Mouse (Mus musculus) effector memory CD4-positive, alpha-beta T cell, adult 5 months (primary cell): Measurements from ENCODE around the gene Sema3b. TPM values are rescaled to one million over a fixed set of nuclear protein-coding genes. Genes with fewer than 3 reads are reported as not detected.

Experiments used
- polyA plus RNA-seq: library from polyadenylated mRNA; unstranded; fragments of 100-300 nt; shearing (Covaris generic); gene quantifications from one replicate; pipeline ENCODE4 v1.2.1, GENCODE M21; 2017

Gene Sema3b
- not detected for polyA plus RNA-seq

DNA sequence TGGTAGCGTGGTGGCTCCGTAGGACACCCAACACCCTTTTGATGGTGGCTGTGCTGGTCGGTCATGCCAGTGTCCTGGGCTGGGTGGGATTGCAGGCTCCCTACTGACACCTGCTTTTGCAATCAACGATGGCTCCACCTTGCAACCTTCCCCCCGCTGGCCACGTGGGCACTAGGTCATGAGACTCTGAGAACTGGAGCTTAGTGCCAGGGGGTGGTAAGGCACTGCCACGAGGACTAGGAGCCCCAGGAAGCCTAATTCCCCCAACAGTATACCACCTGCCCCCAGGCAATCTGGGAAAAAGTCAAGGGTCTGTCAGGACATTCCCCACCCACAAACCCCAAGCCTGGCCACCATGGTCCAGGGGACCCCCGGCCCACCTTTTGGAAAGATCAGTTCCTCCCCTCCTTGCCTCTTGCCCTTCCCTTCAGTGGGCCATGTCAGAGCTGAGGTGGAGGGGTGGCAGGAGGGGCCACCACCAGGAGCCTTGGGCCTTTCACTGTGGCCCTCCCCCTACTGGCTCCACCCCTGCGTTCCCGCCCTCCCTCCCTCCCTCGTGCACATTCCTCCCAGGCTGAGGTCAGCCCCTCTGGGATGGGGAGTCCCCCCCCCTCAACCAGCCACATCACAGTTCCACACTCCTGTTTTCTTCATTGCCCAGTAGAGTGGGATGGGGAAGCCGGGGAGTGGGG, at the start of gene Sema3b:
TSS of gene Sema3b (minus strand) at position 489 of the 692 bp plus-strand sequence.

DNA sequence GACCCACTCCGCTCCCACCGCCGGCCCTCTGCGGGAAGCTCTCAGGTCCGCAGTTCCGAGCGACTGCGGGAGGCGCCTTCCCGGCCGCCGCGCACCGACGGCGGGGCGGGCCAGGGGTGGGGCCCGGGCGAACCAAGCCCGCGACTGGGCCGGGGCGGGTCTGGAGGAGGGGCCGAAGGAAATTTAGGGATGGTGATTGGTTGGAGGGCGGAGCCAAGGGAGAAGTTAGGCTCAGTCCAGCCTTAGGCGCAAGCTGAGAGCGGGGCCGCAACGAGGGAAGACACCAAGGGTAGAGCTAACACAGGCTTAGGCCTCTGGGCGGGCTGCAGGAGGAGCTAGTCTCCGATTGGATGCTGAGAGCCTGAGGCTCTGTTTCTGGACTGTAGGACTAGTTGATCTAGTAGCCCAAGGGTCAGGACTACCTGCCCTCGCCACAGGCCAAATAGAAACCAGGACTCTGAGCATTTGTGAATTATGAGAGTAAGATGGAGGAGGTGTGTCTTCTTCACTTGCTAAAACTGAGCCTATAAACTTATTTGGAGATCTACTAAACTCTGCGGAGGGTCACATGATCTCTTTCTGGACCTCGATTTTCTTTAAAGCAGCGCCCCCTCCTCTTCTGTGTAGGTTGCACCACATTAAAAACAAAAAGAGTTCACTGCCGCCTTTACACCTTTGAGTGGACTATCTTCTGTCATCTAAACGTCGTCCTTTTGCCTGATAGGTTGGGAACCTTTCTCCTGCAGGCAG, 26.4 kb upstream of the Sema3b start, which contains the start of gene Gnai2:
TSS of gene Gnai2 (minus strand) at position 89 of the 750 bp plus-strand sequence.

DNA sequence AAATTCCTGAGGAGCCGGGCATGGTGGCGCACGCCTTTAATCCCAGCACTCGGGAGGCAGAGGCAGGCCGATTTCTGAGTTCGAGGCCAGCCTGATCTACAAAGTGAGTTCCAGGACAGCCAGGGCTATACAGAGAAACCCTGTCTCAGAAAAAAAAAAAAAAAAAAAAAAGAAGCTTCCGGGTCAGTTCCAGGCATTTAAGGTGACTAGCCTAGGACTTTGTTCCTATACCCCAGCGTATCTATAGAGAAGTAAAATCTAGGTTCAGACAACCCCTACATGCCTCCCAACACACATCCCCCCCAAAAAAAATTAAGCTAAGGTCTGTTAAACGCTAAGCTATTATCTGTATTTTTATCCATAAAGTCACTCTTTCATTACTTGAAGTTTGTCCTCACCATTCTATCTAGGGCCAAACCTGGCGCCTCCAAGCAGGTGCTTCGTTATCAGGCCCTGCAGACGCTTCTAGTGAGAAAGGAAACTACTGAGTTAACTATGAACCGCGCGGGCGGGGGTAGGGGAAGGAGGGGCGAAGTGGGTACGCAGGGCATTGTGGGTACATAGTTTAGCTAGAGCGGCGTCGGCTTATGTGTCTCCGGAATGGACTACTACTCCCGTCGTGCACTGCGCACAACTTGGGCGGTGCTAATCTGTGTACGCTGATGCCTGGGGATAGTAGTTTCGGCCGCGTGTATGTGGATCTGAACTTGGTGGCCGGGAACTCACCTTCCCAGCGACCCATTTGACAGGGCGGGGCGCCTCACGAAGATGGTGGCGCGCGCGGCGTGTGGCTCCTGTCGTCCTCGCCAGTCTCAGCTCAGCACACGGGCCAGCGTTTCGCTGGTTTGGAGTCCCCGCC, 21.8 kb downstream of the Sema3b start, which contains the start of gene Ifrd2:
TSS of gene Ifrd2 (plus strand) at position 669 of the 859 bp plus-strand sequence.

DNA sequence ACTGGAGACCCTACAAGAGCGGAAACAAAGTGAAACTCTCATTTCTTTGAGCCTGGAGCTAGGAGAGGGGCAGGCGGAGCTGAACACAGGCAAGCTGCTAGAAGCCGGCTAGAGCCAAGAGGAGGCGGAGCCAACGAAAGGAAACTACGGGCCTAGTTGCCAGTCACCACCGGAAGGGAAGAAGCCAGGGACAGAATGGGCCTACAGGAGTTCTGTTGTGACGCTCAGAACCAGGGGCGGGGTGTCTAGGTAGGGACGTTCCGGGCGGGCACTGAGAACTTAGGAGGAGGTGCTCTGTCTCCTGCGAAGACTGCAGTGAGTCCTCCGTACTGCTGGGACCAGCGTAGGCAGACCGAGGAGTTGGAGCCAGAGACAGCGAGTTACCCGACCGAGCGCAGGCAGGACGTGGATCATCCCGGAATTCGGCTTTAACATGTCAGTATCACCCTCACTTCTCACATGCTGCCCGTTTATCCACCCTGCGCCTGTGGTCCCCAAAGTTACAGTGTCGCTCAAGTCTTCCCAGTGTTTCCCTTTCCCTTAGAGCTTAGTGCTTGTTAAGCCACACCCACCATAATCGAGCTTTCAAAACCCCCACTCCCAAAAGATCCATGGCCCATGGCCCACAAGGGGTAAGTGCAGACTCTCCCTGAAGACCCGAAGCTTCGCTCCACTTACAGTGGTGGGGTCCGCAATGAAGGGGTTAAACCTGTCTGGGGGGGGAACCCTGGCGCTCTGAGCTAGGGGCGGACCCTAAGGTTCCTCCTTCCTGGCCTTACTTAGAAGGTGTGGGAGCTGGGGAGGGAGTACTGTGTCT, 28.3 kb downstream of the Sema3b start, which contains the start of gene Hyal3:
TSS of gene Hyal3 (plus strand) at position 318 of the 817 bp plus-strand sequence.

DNA sequence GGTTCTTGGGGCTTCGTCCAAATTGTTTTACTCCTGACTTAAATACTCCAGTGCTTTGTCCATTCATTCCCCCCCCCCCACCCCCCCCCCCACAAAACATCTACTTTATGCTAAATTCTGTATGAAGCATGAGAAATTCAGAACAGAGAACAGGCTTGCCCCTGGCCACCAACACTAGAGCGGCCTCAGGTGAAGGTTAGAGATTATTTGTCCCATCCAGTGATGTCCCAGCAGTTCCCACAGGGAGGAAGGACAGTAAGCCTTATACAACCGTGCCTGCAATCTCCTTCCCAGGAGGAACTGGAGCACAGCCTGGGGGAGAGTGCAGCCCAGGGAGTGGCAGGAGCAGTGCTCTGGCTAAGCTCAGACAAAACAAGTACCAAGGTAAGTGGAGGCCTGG, 30.4 kb downstream of the Sema3b start, which contains the start of gene Naa80:
TSS of gene Naa80 (plus strand) at position 301 of the 400 bp plus-strand sequence.

DNA sequence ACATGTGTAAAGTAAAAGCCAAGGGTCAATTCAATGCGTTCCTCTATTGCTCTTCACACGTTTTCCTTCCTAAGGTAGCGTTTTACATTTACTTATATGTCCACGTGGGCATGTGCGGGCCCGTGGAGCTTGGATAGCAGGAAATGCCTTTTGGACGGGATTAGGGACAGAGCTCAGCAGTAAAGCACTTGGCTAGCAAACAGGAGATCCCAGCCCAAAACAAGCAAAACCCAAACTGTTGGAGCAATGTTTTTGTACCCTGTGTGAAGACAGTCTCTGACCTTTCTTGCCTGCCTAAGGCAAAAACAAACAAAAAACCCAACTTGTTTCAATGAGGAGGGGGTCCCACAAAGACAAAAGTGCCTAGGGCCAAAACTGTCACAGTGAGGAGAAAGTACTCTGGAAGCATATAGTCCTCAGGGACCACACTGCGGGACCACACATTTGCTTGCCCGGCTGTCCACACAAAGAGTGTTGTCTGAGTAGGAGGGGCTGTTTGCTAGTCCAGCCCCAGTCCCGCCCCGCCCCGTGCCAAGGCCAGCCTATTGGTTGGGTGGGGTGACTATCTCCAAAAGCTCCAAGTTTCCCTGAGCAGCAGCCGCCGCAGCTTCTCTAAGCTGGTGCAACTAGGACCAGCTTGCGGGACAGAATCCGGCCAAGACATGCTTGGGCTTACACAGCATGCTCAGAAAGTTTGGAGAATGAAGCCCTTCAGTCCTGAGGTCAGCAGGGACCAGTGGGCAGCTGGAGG, 32.5 kb downstream of the Sema3b start, which contains the start of gene Hyal1:
TSS of gene Hyal1 (plus strand) at position 571 of the 751 bp plus-strand sequence.

DNA sequence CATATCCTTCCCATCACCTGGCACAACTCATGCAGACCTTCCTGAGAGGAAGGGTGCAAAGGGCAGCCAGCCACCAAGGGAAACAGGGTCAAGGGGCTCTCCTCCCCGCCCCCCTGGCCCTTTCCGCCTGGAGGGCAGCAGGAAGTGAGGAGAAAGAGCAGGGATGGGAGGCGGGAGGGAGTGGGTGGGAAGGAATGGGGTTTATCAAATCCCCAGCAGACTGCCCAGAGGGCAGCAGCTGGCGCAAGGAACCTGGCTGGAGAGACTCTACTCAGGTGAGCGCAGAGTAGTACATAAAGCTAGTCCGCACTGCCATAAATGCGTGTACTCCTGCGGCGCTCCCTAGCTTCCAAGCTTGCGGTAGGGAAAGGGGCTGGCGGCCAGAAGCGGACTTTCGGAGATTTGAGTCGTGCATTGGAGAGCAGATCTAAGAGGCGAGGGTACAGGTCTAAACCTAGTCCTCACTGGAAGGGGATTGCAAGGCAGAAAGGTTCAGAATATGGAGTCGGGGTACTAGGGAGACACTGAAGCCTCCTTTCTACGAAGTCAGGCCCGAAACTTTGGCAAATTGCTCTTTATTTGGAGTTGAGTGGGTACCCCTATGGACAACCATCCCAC, 41.2 kb downstream of the Sema3b start, which contains the start of gene Hyal2:
TSS of gene Hyal2 (plus strand) at position 244 of the 618 bp plus-strand sequence.

DNA sequence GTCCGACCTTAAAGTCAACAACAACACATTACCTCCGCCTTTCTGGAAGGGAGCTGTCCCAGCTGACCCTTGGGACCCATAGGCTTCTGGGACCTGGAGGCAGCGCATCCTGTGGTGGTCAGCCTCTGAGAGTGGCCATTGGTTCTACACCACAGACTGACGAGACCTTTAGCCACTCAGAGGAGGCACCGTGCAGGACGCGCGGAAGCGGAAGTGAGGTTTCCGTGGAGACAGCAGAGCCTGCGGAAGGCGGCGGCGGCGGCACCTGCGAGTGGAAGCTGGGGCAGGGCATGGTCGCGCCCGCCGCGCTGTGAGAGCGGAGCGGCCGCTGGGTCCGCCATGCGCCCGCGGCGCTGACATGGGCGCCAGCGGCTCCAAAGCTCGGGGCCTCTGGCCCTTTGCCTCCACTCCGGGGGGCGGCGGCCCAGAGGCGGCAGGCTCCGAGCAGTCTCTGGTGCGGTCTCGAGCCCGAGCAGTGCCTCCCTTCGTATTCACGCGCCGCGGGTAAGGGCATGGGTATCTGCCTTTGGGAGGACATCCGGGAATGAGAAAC, 45.9 kb downstream of the Sema3b start, which contains the start of gene Tusc2:
TSS of gene Tusc2 (plus strand) at position 227 of the 553 bp plus-strand sequence.

DNA sequence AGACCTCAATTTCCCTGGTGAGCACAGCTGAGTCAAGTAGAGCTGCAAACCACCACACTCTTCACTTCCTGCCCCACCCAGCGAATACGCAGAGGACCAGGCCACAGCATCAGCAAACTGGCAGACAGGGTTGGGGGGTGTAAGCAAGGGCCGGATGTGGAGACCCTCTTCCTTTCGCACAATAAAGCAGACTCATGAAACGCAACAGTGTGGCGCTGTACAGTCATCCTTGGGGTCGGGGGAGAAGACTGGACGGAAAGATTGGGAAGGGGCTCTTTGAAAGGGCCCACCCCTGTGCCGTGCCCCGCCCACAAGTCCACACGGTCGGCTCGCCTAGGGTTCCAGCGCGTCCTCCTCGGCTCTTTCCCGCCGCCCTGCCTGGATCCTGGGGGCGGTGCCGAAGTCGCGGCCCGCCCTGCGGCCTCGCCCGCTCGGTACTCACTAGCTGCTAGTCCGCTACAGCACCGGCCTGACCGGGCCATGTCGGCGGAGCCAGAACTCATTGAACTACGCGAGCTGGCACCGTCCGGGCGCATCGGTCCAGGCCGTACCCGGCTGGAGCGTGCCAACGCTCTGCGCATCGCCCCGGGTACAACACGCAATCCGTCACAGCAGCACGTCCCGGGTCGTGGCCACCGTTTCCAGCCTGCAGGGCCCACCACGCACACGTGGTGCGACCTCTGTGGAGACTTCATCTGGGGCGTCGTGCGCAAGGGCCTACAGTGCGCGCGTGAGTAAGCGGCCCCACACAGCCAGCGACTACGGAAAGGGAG, 57.7 kb downstream of the Sema3b start, which contains the start of gene Rassf1:
TSS of gene Rassf1 (plus strand) at position 439 of the 773 bp plus-strand sequence.

Other genes with a start within 250 kb of the Sema3b start
- gene Cacna2d2, start 209.6 kb downstream of the Sema3b start, polyA plus RNA-seq, result 0.09 TPM
- gene Tmem115, start 75.3 kb downstream of the Sema3b start, polyA plus RNA-seq, result 55.2 TPM
- gene Cyb561d2, start 67.0 kb downstream of the Sema3b start, polyA plus RNA-seq, result 27.9 TPM
- gene Nprl2, start 67.0 kb downstream of the Sema3b start, polyA plus RNA-seq, result 47.6 TPM
- 3.1 TPM for gene Zmynd10, start 61.9 kb downstream of the Sema3b start, polyA plus RNA-seq
- gene Rassf1, start 57.7 kb downstream of the Sema3b start, polyA plus RNA-seq, result 165 TPM
- gene Tusc2, start 46.0 kb downstream of the Sema3b start, polyA plus RNA-seq, result 39.7 TPM
- gene Hyal2, start 41.3 kb downstream of the Sema3b start, polyA plus RNA-seq, result 3.9 TPM
- gene Hyal1, start 32.3 kb downstream of the Sema3b start, polyA plus RNA-seq, result 1.8 TPM
- gene Naa80, start 30.3 kb downstream of the Sema3b start, polyA plus RNA-seq, result 11.1 TPM
- 0.35 TPM for gene Hyal3, start 28.4 kb downstream of the Sema3b start, polyA plus RNA-seq
- gene Ifrd2, start 21.6 kb downstream of the Sema3b start, polyA plus RNA-seq, result 17.4 TPM
- 638 TPM for gene Gnai2, start 26.1 kb upstream of the Sema3b start, polyA plus RNA-seq
- 1.6 TPM for gene Slc38a3, start 60.3 kb upstream of the Sema3b start, polyA plus RNA-seq
- gene Gnat1, start 70.5 kb upstream of the Sema3b start, polyA plus RNA-seq, result 9.1 TPM
- 0.22 TPM for gene Sema3f, start 101.2 kb upstream of the Sema3b start, polyA plus RNA-seq
- 306 TPM for gene Rbm5, start 161.8 kb upstream of the Sema3b start, polyA plus RNA-seq